Mouse (Mus musculus) G1E (cell line): ENCODE results near the gene Helz2. TPM values are rescaled to one million over a fixed set of nuclear protein-coding genes. Genes with fewer than 3 reads are reported as not detected.
"Not testable (repeated sequence)": the region's sequence is repeated elsewhere in the genome, so short reads cannot be mapped to it uniquely, and the experiment has no call there.

Experiments
- ATAC-seq: 2 replicates; pipeline ENCODE4 v1.8.0; 2016; ENCODE audit warnings: mild to moderate bottlenecking; ENCODE audit not compliant: insufficient number of reproducible peaks, poor library complexity, low FRiP score, severe bottlenecking; ENCODE audit errors: extremely low read depth
- DNase-seq: peaks from one replicate; pipeline ENCODE4 v3.0.0; 2012; ENCODE audit warnings: low spot score
- H3K27me3 ChIP-seq: 2 replicates; pipeline ENCODE4 v1.6.1; 2012; ENCODE audit warnings: mild to moderate bottlenecking, low read length, inconsistent platforms; ENCODE audit not compliant: insufficient read depth
- H3K36me3 ChIP-seq: replicated peaks from 2 replicates; pipeline ENCODE3; 2012; ENCODE audit warnings: mild to moderate bottlenecking, inconsistent platforms
- H3K4me1 ChIP-seq: 2 replicates; pipeline ENCODE4 v1.6.1; 2012; ENCODE audit warnings: low read depth, low read length, inconsistent platforms, mixed read lengths; ENCODE audit not compliant: insufficient read depth
- H3K4me3 ChIP-seq: 2 replicates; pipeline ENCODE4 v1.5.1; 2012; ENCODE audit warnings: low read depth, mild to moderate bottlenecking, inconsistent platforms, low read length, moderate library complexity, mixed read lengths
- H3K9me3 ChIP-seq: replicated peaks from 2 replicates; pipeline ENCODE4 v1.6.1; 2012; ENCODE audit warnings: inconsistent platforms
- CTCF ChIP-seq: IDR thresholded peaks from 2 replicates; pipeline ENCODE4 v1.5.1; 2012; ENCODE audit warnings: low read depth, low read length, inconsistent platforms, mixed read lengths
- GATA1 ChIP-seq: IDR thresholded peaks from 2 replicates; pipeline ENCODE4 v1.6.1; 2012; ENCODE audit warnings: borderline replicate concordance, low read length, inconsistent platforms, mixed read lengths
- GATA2 ChIP-seq: IDR thresholded peaks from 2 replicates; pipeline ENCODE4 v1.6.1; 2012; ENCODE audit warnings: low read depth, low read length, inconsistent platforms, borderline replicate concordance
- POLR2AphosphoS5 ChIP-seq: IDR thresholded peaks from 2 replicates; pipeline ENCODE4 v1.6.1; 2012; ENCODE audit warnings: low read depth, low read length, inconsistent platforms; ENCODE audit not compliant: insufficient replicate concordance
- TAL1 ChIP-seq: conservative IDR thresholded peaks from 2 replicates; pipeline ENCODE4 v1.6.1; 2012; ENCODE audit warnings: low read depth, low read length, inconsistent platforms, mixed read lengths
- polyA plus RNA-seq: library from polyadenylated mRNA; stranded (reverse); fragments of >175 nt; gene quantifications from 2 replicates; pipeline ENCODE4 v1.2.3, GENCODE M21; 2012
- total RNA-seq, 2 experiments: library from RNA; stranded (forward) in 1 of 2; stranded (reverse) in 1 of 2; fragments of 200-1000 nt in 1 of 2; fragments of >200 nt in 1 of 2; fragmentation: Nextera tagmentation in 1 of 2; gene quantifications; 2 replicates each; pipeline ENCODE4 v1.2.3; 2014 to 2017

Helz2 gene
- total RNA-seq (2014; fragmentation: Nextera tagmentation) = 23.8 and 24.3 TPM in 2 replicates
- 12.4 and 13.6 TPM in 2 replicates for total RNA-seq (2017)
- 11.6 and 13.4 TPM in 2 replicates for polyA plus RNA-seq

- DNase-seq (peak; percentile 97), ATAC-seq (peak; percentile 67)
- Histone ChIP-seq H3K4me3 (peak within 1 kb of the TSS; percentile 81), H3K4me1 (peaks cover 49% of the 10 kb centered on the region), H3K36me3 (peaks cover 43% of the 10 kb centered on the region), H3K27me3 (no peaks in the 10 kb centered on the region), H3K9me3 (no peaks in the 10 kb centered on the region)
- TF ChIP-seq CTCF = no peak
Measured at GRCm38 (mm10) chr2:181241602-181242313, at the start of gene Helz2. Gene Helz2 (minus strand): TSS chr2:181242027.

DNA sequence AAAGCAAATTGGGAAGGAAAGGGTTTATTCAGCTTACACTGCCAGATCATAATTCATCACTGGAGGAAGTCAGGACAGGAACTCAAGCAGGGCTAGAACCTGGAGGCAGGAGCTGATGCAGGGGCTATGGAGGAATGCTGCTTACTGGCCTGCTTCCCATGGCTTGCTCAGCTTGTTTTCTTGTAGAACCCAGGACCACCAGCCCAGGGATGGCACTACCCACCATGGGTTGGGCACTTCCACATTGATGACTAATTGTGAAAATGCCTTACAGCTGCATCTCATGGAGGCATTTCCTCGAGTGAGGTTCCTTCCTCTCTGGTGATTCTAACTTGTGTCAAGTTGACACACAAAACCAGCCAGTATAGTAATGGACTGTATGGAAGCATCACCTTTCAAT, 49.1 kb upstream of the Helz2 start:
- Histone ChIP-seq H3K4me3 (no peak overlapping the region), H3K4me1 (peaks cover 24% of the 10 kb centered on the region), H3K9me3 (no peaks in the 10 kb centered on the region), H3K36me3 (peaks cover 43% of the 10 kb centered on the region), H3K27me3 (no peaks in the 10 kb centered on the region)
- ATAC-seq = no peak
- no peak for TF ChIP-seq CTCF
- no peak for TF ChIP-seq TAL1
- TF ChIP-seq GATA2 = no peak
- no peak for TF ChIP-seq POLR2AphosphoS5
- TF ChIP-seq GATA1 = no peak
- no peak for DNase-seq

DNA sequence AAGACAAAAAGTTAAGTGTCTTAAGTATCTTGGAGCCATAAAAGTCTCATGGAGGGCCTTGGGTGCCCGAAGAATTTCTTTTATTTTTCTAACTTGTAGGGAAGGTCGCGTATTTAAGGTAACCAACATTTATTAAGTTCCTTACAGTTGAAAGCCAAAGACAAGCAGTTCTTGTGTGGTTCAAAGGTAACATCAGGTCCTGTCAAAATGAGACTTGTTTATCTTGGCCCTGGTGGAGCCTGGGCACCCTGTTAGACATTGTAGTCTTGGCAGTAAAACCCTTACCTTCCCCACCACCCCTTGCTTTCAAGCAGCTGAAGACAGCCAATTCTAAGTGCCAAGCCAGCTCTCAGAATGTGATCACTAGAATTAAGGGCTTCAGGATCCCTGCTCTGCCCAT, 46.9 kb upstream of the Helz2 start:
- no peak for TF ChIP-seq CTCF
- TF ChIP-seq GATA2 = no peak
- TF ChIP-seq TAL1 = no peak
- no peak for TF ChIP-seq POLR2AphosphoS5
- TF ChIP-seq GATA1 = no peak

GRCm38 (mm10) chr2:181287958-181288350, 46.1 kb upstream of the Helz2 start, which contains the start of gene Gmeb2:
Gene Gmeb2 (minus strand): TSS chr2:181288035.
- peak; percentile 94 for ATAC-seq
- H3K27me3 ChIP-seq, H3K9me3 ChIP-seq: not testable (repeated sequence)
- peak; percentile 91 for DNase-seq
- Histone ChIP-seq H3K36me3 (peaks cover 56% of the 10 kb centered on the region), H3K4me3 (peak within 1 kb of the TSS; percentile 79), H3K4me1 (peaks cover 31% of the 10 kb centered on the region)

More for the DNA sequence above, 46.9 kb upstream of the Helz2 start:
- peak overlapping the region; percentile 28; the same call in 1 of the 2 replicates for H3K4me3 ChIP-seq
- ATAC-seq = no peak
- no peaks in the 10 kb centered on the region for H3K9me3 ChIP-seq
- peaks cover 25% of the 10 kb centered on the region for H3K4me1 ChIP-seq
- H3K27me3 ChIP-seq = no peaks in the 10 kb centered on the region
- peaks cover 51% of the 10 kb centered on the region for H3K36me3 ChIP-seq
- no peak for DNase-seq

DNA sequence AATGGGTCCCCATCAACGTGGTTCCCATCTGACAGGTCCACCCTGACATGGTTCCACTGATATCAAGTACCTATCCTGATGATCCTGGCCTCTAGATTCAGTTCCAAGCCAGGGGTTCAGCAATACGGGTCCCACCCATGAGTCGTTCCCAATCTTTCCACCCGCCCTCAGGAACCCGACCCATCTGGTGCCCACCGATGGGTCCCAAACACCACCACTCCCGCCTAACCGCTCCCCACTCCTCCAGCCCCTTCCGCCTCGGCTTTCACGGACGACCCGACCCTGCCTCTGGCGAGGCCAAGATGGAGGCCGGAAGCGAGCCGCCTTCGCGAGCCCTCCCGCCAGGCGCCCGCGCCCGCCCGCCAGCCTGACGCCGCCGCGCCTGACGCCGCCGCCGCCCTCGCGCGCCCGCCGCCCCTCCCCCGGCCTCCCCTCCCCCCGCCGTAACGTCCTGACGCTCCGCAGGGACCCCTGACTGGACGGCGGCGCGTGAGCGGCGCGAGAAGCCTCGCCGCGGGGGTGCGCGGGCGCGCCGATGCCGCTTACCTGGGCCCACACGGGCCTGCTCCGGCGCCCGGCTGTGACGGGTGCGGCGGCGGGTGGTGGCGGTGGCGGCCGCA, 45.6 kb upstream of the Helz2 start:
- DNase-seq (peak; percentile 93), ATAC-seq (peak; percentile 64)
- TF ChIP-seq GATA2 (no peak), POLR2AphosphoS5 (no peak), GATA1 (no peak), CTCF (no peak), TAL1 (no peak)
- Histone ChIP-seq H3K27me3 (no peaks in the 10 kb centered on the region), H3K9me3 (no peaks in the 10 kb centered on the region), H3K4me3 (peak overlapping the region; percentile 79), H3K4me1 (peaks cover 31% of the 10 kb centered on the region), H3K36me3 (peaks cover 59% of the 10 kb centered on the region)

GRCm38 (mm10) chr2:181286629-181287337, 45.0 kb upstream of the Helz2 start:
- no peak for TF ChIP-seq GATA1
- Histone ChIP-seq H3K27me3 (no peaks in the 10 kb centered on the region), H3K4me3 (peak overlapping the region; percentile 79), H3K36me3 (peaks cover 66% of the 10 kb centered on the region), H3K4me1 (peaks cover 31% of the 10 kb centered on the region), H3K9me3 (no peaks in the 10 kb centered on the region)
- DNase-seq (no peak), ATAC-seq (no peak)
